Mouse (Mus musculus) embryo, embryonic 10 days (tissue): Measurements from ENCODE around the gene Ina.

Experiments used
- DNase-seq: peaks from one replicate; pipeline ENCODE4 v3.0.0-alpha.2; 2015; ENCODE audit warnings: low spot score

The Ina gene

GRCm38 (mm10) chr19:47053471-47053870 is 39.0 kb downstream of the Ina start:
- no peak for DNase-seq

DNA sequence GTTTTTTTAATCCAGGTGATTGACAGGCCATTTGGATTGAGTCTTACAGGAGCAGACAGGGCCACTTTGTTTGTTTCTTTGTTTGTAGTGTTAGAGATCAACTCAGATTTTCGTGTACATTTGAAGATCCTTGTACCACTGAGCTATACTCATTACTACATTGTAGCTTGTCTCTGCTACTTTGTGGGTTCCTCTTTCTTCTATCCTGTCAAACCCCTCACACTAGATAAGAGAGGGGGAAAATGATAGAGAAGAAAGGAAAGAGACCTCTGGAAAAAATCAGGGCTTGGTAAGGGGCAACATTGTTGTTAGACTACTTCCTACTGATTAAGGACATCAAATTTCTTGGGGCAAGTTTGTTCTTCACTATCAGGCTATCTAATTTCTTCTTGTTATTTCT is 43.2 kb downstream of the Ina start:
- DNase-seq: no peak

- no peak for DNase-seq
Observed at GRCm38 (mm10) chr19:47065860-47066259, 51.4 kb downstream of the Ina start.

DNA sequence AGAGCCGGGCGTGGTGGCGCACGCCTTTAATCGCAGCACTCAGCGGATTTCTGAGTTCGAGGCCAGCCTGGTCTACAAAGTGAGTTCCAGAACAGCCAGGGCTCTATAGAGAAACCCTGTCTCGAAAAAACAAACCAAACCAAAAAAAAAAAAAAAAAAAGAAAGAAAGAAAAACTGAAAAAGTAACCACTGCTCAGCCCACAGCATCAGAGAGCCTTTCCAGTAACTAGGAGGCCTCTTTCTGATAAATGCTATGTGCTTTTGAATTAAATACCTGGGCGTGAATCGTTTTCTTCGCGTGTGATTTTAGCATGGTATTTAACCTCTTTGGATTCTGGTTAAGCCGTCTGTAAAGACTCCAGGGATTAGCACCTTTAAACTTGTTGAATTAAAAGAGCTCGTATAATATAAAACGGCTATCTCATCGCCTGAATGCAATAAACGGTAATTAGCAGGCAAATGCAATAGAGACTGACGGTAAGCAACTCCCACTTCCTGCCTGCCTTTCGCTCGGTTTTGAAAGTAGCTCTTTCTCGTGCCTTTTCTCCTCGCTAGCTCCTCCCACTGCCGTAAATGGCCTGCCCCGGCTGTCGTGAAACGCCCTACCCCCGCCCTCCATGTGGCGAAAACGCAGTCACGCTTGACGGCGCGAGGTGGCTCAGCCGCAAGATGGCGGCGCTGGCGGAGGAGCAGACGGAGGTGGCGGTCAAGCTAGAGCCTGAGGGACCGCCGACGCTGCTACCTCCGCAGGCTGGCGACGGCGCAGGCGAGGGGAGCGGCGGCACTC is 52.8 kb downstream of the Ina start, which contains the start of gene Taf5:
Gene Taf5 (plus strand): TSS at position 651 of the 787 bp plus-strand sequence.
- peak; percentile 99 for DNase-seq

- DNase-seq: peak; percentile 87
Observed at GRCm38 (mm10) chr19:47067924-47068611, 53.6 kb downstream of the Ina start.
